Mouse (Mus musculus) liver, embryonic 11.5 days (tissue): Measurements from ENCODE around the gene Sec1. TPM values are rescaled to one million over a fixed set of nuclear protein-coding genes. Genes with fewer than 3 reads are reported as not detected.

Experiments used
- ATAC-seq: fragments of 200-750 bp; cut with Nextera tagmentation; replicated peaks from 2 replicates; pipeline ENCODE4 v1.8.0; 2017; ENCODE audit warnings: moderate number of reproducible peaks, mild to moderate bottlenecking, moderate TSS enrichment, moderate library complexity; ENCODE audit not compliant: low FRiP score
- DNase-seq: peaks from one replicate; pipeline ENCODE4 v3.0.0-alpha.2; 2017; ENCODE audit warnings: low spot score
- H3K27ac ChIP-seq: fragments of 300-500 bp; sonication (generic); 2 replicates; pipeline ENCODE4 v1.5.1; 2014; ENCODE audit warnings: mild to moderate bottlenecking, low read depth, low read length, control low read depth
- H3K27me3 ChIP-seq: fragments of 300-500 bp; sonication (generic); replicated peaks from 2 replicates; pipeline ENCODE4 v1.6.1; 2014; ENCODE audit warnings: low read length, mixed read lengths; ENCODE audit not compliant: control insufficient read depth, insufficient read depth
- H3K36me3 ChIP-seq: fragments of 300-500 bp; sonication (generic); 2 replicates; pipeline ENCODE4 v1.6.1; 2014; ENCODE audit warnings: mild to moderate bottlenecking, low read length, moderate library complexity, mixed read lengths; ENCODE audit not compliant: control insufficient read depth, insufficient read depth
- H3K4me1 ChIP-seq: fragments of 300-500 bp; sonication (generic); replicated peaks from 2 replicates; pipeline ENCODE4 v1.6.1; 2014; ENCODE audit warnings: low read length, mixed read lengths; ENCODE audit not compliant: control insufficient read depth, insufficient read depth
- H3K4me2 ChIP-seq: fragments of 300-500 bp; sonication (generic); 2 replicates; pipeline ENCODE4 v1.6.1; 2014; ENCODE audit warnings: mild to moderate bottlenecking, control low read depth, moderate library complexity
- H3K4me3 ChIP-seq: fragments of 300-500 bp; sonication (generic); 2 replicates; pipeline ENCODE4 v1.5.1; 2014; ENCODE audit warnings: low read depth, low read length, control low read depth
- H3K9ac ChIP-seq: fragments of 300-500 bp; sonication (generic); 2 replicates; pipeline ENCODE4 v1.6.1; 2014; ENCODE audit warnings: low read depth, low read length, control low read depth
- H3K9me3 ChIP-seq: fragments of 300-500 bp; sonication (generic); 2 replicates; pipeline ENCODE4 v1.6.1; 2016; ENCODE audit warnings: low read length, inconsistent platforms, mixed read lengths; ENCODE audit not compliant: control insufficient read depth
- WGBS: fragments of 180-500 bp; shearing (Covaris S2); extraction: QIAGEN DNeasy Blood & Tissue Kit; methylation state at CpG from one replicate; pipeline ENCODE4 v1.1.7; 2014; 5-methylcytosine and 5-hydroxymethylcytosine counted together
- polyA plus RNA-seq: library from polyadenylated mRNA; unstranded; fragments of >200 nt; fragmentation: Nextera tagmentation; extraction: Ambion mirVana; gene quantifications from 2 replicates; pipeline ENCODE4 v1.2.1, GENCODE M21; 2014

The Sec1 gene
- polyA plus RNA-seq, 1 experiment from 2014 or later = 0.33 TPM

DNA sequence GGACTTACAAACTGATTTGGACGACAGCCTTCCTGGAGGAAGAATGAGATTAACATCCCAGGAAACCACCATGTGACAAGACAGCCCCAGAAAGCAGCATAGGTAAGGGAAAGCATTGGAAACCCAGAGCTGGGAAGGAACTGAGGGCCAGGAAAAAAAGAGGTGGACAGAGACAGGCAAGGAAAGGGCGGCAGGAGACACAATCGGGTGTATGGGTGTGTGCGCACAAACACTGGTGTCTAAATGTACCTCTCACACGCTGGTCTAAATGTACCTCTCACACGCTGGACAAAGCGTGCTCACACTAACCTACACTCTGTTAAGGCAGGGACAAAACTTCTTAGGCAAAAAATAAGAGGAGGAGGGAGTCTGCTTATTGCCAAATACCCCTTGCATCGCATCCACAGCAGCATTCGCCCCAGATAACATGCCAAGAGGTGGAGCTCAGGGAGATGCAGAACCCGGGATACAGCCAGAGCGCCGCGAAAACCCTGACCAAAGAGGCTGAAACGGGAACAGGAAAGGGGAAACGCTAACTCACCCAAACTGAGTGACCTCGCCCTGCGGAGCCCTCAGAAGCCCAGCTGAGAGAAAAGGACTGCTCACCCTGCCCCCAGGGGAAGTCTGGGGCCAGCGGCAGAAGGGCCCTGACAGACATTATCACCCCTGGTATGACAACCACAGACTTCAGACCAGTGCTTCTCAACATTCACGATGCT, 21.7 kb upstream of the Sec1 start:
- peaks cover 41% of the 10 kb centered on the region for H3K36me3 ChIP-seq
- H3K4me3 ChIP-seq = peak overlapping the region; percentile 71
- no peaks in the 10 kb centered on the region for H3K9me3 ChIP-seq
- H3K27me3 ChIP-seq = no peaks in the 10 kb centered on the region
- H3K27ac ChIP-seq = peak overlapping the region; percentile 53
- H3K4me1 ChIP-seq = peaks cover 38% of the 10 kb centered on the region
- WGBS = 58% methylated on average over 19 of the region's 19 CpGs
- H3K9ac ChIP-seq = peak overlapping the region; percentile 95
- no peak for DNase-seq
- no peak for ATAC-seq
- peak overlapping the region; percentile 95 for H3K4me2 ChIP-seq

DNA sequence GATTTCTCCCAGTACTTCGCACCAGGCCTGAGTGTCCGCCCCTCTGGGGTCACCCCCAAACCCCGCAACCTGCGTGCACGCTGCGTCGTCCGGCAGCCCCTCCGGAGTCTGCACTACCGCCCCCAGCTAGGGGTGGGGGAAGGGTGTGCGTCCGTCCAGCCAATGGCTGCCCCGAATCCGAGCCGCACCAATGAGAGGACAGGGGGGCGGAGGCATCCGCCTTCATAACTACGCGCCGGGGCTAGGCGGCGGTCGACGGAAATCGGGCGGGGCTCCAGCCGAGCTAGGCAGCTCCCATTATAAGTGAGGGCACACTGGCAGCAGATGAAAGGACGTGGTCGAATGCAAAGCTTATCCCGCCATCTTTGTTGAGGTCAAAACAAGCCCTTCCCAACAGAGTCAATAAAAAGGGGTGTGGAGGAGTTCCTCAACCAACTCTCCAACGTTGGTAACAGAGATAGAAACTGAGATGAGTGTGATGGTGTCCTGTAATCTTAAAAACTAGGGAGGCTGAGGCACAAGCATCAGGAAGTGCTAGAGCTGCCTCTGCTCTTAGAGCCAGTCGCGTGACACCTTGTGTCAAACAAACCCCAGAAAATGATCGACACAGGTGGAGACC, 21.0 kb upstream of the Sec1 start, which contains the start of gene Rpl18:
Gene Rpl18 (plus strand): TSS at position 368 of the 619 bp plus-strand sequence.
- no peaks in the 10 kb centered on the region for H3K27me3 ChIP-seq
- H3K36me3 ChIP-seq = peaks cover 37% of the 10 kb centered on the region
- peak within 1 kb of the TSS; percentile 53 for H3K27ac ChIP-seq
- peak within 1 kb of the TSS; percentile 95 for H3K9ac ChIP-seq
- H3K9me3 ChIP-seq = no peaks in the 10 kb centered on the region
- peak; percentile 94 for DNase-seq
- peak; percentile 89 for ATAC-seq
- H3K4me2 ChIP-seq = peak within 1 kb of the TSS; percentile 95
- peak within 1 kb of the TSS; percentile 71 for H3K4me3 ChIP-seq
- peaks cover 37% of the 10 kb centered on the region for H3K4me1 ChIP-seq
- 7% methylated on average over 34 of the region's 34 CpGs for WGBS

- Histone ChIP-seq H3K9ac (peak overlapping the region; percentile 67), H3K4me2 (peak overlapping the region; percentile 95), H3K4me1 (peaks cover 34% of the 10 kb centered on the region), H3K36me3 (peaks cover 32% of the 10 kb centered on the region), H3K27me3 (no peaks in the 10 kb centered on the region), H3K4me3 (peak overlapping the region; percentile 71), H3K27ac (peak overlapping the region; percentile 13; the same call in 1 of the 2 replicates), H3K9me3 (no peaks in the 10 kb centered on the region)
- WGBS = 11% methylated on average over 14 of the region's 14 CpGs
- peak; percentile 48 for ATAC-seq
- DNase-seq = no peak
These were observed 20.5 kb upstream of the Sec1 start for GRCm38 (mm10) chr7:45714630-45715089.

- H3K4me2 ChIP-seq = peak overlapping the region; percentile 95
- ATAC-seq (no peak), DNase-seq (no peak)
- 86% methylated on average over 6 of the region's 6 CpGs for whole genome bisulfite sequencing
- peak overlapping the region; percentile 67 for H3K9ac ChIP-seq
- H3K4me1 ChIP-seq = peaks cover 28% of the 10 kb centered on the region
- no peaks in the 10 kb centered on the region for H3K9me3 ChIP-seq
- H3K36me3 ChIP-seq = peaks cover 29% of the 10 kb centered on the region
- H3K27ac ChIP-seq = peak overlapping the region; percentile 13; the same call in 1 of the 2 replicates
- no peaks in the 10 kb centered on the region for H3K27me3 ChIP-seq
- H3K4me3 ChIP-seq = peak overlapping the region; percentile 71
These were observed 19.8 kb upstream of the Sec1 start for GRCm38 (mm10) chr7:45713881-45714520.

GRCm38 (mm10) chr7:45713396-45713795, 19.2 kb upstream of the Sec1 start:
- no peak overlapping the region for H3K9ac ChIP-seq
- no peaks in the 10 kb centered on the region for H3K27me3 ChIP-seq
- H3K27ac ChIP-seq = no peak overlapping the region
- ATAC-seq (no peak), DNase-seq (no peak)
- no peak overlapping the region for H3K4me2 ChIP-seq
- no peaks in the 10 kb centered on the region for H3K9me3 ChIP-seq
- no peak overlapping the region for H3K4me3 ChIP-seq
- peaks cover 29% of the 10 kb centered on the region for H3K36me3 ChIP-seq
- WGBS = 94% methylated on average over 16 of the region's 16 CpGs
- peaks cover 30% of the 10 kb centered on the region for H3K4me1 ChIP-seq

DNA sequence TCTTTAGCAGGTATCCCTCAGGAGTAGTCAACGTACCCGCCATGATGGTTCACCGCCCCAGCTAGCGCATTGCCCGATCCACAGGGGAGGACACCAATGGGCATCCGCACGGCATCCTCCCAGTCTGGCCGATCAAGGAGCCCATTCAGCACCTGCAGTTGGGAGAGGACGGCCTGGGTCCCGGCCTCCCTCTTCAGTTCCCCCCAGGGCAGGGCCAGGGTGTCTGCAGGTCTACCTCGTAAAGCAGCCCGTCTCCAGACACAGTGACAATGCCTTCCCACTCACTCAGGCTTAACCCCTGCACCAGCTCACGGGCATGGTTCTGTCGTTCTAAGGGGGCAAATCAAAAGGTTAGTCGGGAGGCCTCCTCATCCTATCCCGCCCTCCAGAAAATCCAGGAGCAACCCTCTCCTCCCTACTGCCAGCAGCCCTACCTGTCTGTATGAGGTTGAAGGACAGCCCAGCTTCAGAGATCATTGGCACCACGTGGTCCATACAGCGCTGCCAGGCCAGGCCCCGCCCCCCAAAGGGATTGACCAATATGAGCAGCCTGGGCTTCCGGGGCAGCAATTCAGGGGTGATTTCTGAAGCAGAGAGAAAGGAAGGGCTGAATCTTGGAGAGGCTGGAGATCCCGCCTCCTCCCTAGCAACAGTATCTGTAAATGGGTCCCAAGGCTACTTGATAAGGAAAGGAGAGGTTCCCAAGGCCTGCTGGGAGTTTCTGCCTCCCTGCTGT, 18.0 kb upstream of the Sec1 start:
- H3K4me1 ChIP-seq = peaks cover 42% of the 10 kb centered on the region

GRCm38 (mm10) chr7:45711316-45712021, 17.3 kb upstream of the Sec1 start:
- 91% methylated on average over 24 of the region's 24 CpGs for WGBS
- Histone ChIP-seq H3K36me3 (peaks cover 29% of the 10 kb centered on the region), H3K27me3 (no peaks in the 10 kb centered on the region), H3K4me1 (peaks cover 39% of the 10 kb centered on the region), H3K4me2 (no peak overlapping the region; the same call in 1 of the 2 replicates), H3K9me3 (no peaks in the 10 kb centered on the region), H3K4me3 (no peak overlapping the region), H3K9ac (no peak overlapping the region), H3K27ac (no peak overlapping the region)
- ATAC-seq = no peak
- no peak for DNase-seq

More for the DNA sequence above, 18.0 kb upstream of the Sec1 start:
- H3K36me3 ChIP-seq = peaks cover 29% of the 10 kb centered on the region
- no peak overlapping the region for H3K4me2 ChIP-seq
- WGBS = 86% methylated on average over 21 of the region's 21 CpGs
- no peak overlapping the region for H3K9ac ChIP-seq
- ATAC-seq (no peak), DNase-seq (no peak)
- no peak overlapping the region for H3K4me3 ChIP-seq
- H3K27ac ChIP-seq = no peak overlapping the region
- no peaks in the 10 kb centered on the region for H3K9me3 ChIP-seq
- no peaks in the 10 kb centered on the region for H3K27me3 ChIP-seq
